Mouse (Mus musculus) hindbrain, embryonic 16.5 days (tissue): ENCODE results near the gene Myof. TPM values are rescaled to one million over a fixed set of nuclear protein-coding genes. Genes with fewer than 3 reads are reported as not detected.
A peak's percentile ranks its signal among the peaks of the same experiment; 100 is the strongest.

Experiments
- ATAC-seq: fragments of 200-750 bp; cut with Nextera tagmentation; 2 replicates; pipeline ENCODE4 v1.8.0; 2017; ENCODE audit warnings: moderate TSS enrichment, moderate library complexity
- H3K27ac ChIP-seq: fragments of 300-500 bp; sonication (generic); 2 replicates; pipeline ENCODE4 v1.5.1; 2014; ENCODE audit warnings: low read depth, mild to moderate bottlenecking, control low read depth, low read length, moderate library complexity
- H3K27me3 ChIP-seq: fragments of 300-500 bp; sonication (generic); replicated peaks from 2 replicates; pipeline ENCODE4 v1.6.1; 2014; ENCODE audit warnings: low read length; ENCODE audit not compliant: control insufficient read depth, insufficient read depth
- H3K36me3 ChIP-seq: fragments of 300-500 bp; sonication (generic); 2 replicates; pipeline ENCODE4 v1.6.1; 2014; ENCODE audit warnings: mild to moderate bottlenecking, low read length, moderate library complexity, mixed read lengths; ENCODE audit not compliant: control insufficient read depth, insufficient read depth
- H3K4me1 ChIP-seq: fragments of 300-500 bp; sonication (generic); 2 replicates; pipeline ENCODE4 v1.6.1; 2014; ENCODE audit warnings: low read depth, low read length; ENCODE audit not compliant: control insufficient read depth, insufficient read depth
- H3K4me2 ChIP-seq: fragments of 300-500 bp; sonication (generic); 2 replicates; pipeline ENCODE4 v1.6.1; 2014; ENCODE audit warnings: mild to moderate bottlenecking, low read length, control low read depth, moderate library complexity
- H3K4me3 ChIP-seq: fragments of 300-500 bp; sonication (generic); 2 replicates; pipeline ENCODE4 v1.5.1; 2014; ENCODE audit warnings: mild to moderate bottlenecking, low read length, control low read depth, moderate library complexity
- H3K9ac ChIP-seq: fragments of 300-500 bp; sonication (generic); 2 replicates; pipeline ENCODE4 v1.6.1; 2014; ENCODE audit warnings: low read depth, mild to moderate bottlenecking, control low read depth, low read length, moderate library complexity
- H3K9me3 ChIP-seq: fragments of 300-500 bp; sonication (generic); 2 replicates; pipeline ENCODE4 v1.6.1; 2014; ENCODE audit warnings: mild to moderate bottlenecking, low read length, moderate library complexity; ENCODE audit not compliant: control insufficient read depth
- WGBS: fragments of 180-500 bp; shearing (Covaris S2); extraction: QIAGEN DNeasy Blood & Tissue Kit; methylation state at CpG from one replicate; pipeline ENCODE4 v1.1.7; 2014; 5-methylcytosine and 5-hydroxymethylcytosine counted together
- polyA plus RNA-seq: library from polyadenylated mRNA; unstranded; fragments of >200 nt; fragmentation: Nextera tagmentation; extraction: Ambion mirVana; gene quantifications from 2 replicates; pipeline ENCODE4 v1.2.1, GENCODE M21; 2015

Myof gene
- polyA plus RNA-seq, 1 experiment from 2014 or later, result 1.6 TPM

- Histone ChIP-seq H3K27me3 (no peaks in the 10 kb centered on the region), H3K4me2 (no peak overlapping the region)
- 67% methylated on average over 5 of the region's 5 CpGs for WGBS
Observed at GRCm38 (mm10) chr19:37970004-37970403, 73.4 kb downstream of the Myof start.

DNA sequence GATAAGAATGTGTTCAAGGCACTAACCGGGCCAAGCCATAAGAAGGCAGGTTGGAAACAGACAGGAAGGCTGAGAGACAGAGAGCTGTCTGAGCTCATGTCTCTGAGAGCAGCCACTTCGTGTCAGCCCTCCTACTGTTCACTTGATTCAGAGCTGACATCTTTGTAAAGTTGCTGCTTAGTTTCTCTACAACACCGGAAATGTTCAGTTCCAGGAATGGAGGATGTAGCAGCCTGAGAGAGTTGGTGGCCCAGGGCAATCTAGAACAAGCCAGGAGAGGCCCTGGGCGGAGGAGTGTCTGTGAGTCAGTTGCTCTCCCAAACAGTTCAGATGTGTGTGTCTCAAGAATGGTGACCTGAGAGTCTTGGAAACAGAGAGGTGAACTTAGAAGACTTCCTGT, 77.5 kb downstream of the Myof start:
- Histone ChIP-seq H3K4me1 (no peaks in the 10 kb centered on the region), H3K9ac (no peak overlapping the region), H3K4me2 (no peak overlapping the region), H3K4me3 (no peak overlapping the region), H3K36me3 (no peaks in the 10 kb centered on the region), H3K27ac (no peak overlapping the region), H3K27me3 (no peaks in the 10 kb centered on the region), H3K9me3 (no peaks in the 10 kb centered on the region)
- no peak for ATAC-seq
- 76% methylated on average over 4 of the region's 4 CpGs for WGBS

More at GRCm38 (mm10) chr19:37970004-37970403, 73.4 kb downstream of the Myof start:
- H3K9me3 ChIP-seq, result no peaks in the 10 kb centered on the region
- no peaks in the 10 kb centered on the region for H3K36me3 ChIP-seq
- H3K4me3 ChIP-seq, result no peak overlapping the region
- H3K9ac ChIP-seq, result no peak overlapping the region
- ATAC-seq, result no peak
- H3K4me1 ChIP-seq, result no peaks in the 10 kb centered on the region
- no peak overlapping the region for H3K27ac ChIP-seq

GRCm38 (mm10) chr19:37963421-37963820, 80.0 kb downstream of the Myof start:
- H3K4me2 ChIP-seq, result no peak overlapping the region
- no peaks in the 10 kb centered on the region for H3K9me3 ChIP-seq
- no peaks in the 10 kb centered on the region for H3K4me1 ChIP-seq
- H3K9ac ChIP-seq, result no peak overlapping the region
- H3K27ac ChIP-seq, result no peak overlapping the region
- ATAC-seq, result no peak
- H3K36me3 ChIP-seq, result no peaks in the 10 kb centered on the region
- WGBS, result 90% methylated on average over 5 of the region's 5 CpGs
- no peak overlapping the region for H3K4me3 ChIP-seq
- no peaks in the 10 kb centered on the region for H3K27me3 ChIP-seq

- WGBS, result 98% methylated on average over 9 of the region's 9 CpGs
- H3K27ac ChIP-seq, result no peak overlapping the region
- no peaks in the 10 kb centered on the region for H3K4me1 ChIP-seq
- H3K36me3 ChIP-seq, result no peaks in the 10 kb centered on the region
- no peaks in the 10 kb centered on the region for H3K9me3 ChIP-seq
- H3K4me3 ChIP-seq, result no peak overlapping the region
- no peak overlapping the region for H3K4me2 ChIP-seq
- H3K9ac ChIP-seq, result no peak overlapping the region
- no peaks in the 10 kb centered on the region for H3K27me3 ChIP-seq
- ATAC-seq, result no peak
Observed at GRCm38 (mm10) chr19:37960791-37961190, 82.6 kb downstream of the Myof start.

DNA sequence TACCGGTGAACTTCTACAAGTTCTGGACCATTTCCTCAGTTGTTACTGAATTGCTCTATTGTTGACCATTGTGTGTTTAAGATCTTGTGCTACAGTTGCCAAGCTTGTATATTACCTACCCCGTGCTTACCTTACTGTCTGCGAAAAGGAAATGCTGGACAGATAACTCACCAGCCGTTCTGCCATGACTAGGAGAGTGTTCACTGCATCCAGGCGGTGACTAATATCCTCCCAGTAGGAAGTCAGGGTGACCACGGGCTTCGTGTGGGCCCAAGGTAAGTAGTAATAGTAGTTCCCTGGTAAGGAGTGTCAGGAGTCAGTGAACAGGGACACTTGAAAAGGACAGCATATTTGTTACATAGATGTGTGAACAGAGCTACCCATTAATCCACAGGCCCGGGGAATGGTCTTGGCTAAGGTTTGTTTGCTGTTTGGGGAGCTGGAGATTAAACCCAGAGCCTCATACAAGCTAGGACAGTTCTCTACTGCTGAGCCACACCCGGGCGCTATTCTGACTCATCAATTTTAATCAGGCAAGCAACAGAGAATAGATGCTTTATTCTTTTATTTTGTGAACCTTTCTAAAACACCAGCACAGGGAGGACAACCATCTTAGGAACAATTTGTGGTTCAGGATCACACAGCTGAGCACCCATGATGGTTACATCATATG, 83.7 kb downstream of the Myof start:
- no peak for ATAC-seq
- no peaks in the 10 kb centered on the region for H3K4me1 ChIP-seq
- H3K4me3 ChIP-seq, result no peak overlapping the region
- H3K27ac ChIP-seq, result no peak overlapping the region
- H3K36me3 ChIP-seq, result no peaks in the 10 kb centered on the region
- H3K9me3 ChIP-seq, result no peaks in the 10 kb centered on the region
- H3K4me2 ChIP-seq, result no peak overlapping the region
- 90% methylated on average over 10 of the region's 10 CpGs for WGBS
- H3K9ac ChIP-seq, result no peak overlapping the region
- H3K27me3 ChIP-seq, result no peaks in the 10 kb centered on the region

DNA sequence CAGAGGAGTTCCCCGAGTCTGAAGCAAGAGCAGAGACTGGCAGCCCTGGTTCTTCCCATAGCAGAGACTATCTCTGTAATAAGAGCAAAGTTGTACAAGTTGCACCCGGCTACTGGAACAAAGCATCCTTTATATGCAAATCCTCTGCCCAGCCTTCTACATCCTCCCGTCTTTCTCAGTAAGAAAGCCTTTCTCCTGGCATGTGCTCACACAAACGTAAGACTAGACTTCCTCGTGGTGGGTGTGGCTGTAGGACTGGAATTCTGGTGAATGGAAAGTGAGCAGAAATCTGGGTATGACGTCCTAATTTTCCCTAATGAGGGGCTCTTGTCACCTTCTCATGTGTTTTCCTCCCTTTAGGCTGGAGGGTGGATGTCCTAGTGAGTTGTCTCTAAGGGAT, 84.3 kb downstream of the Myof start:
- no peaks in the 10 kb centered on the region for H3K9me3 ChIP-seq
- H3K4me1 ChIP-seq, result no peaks in the 10 kb centered on the region
- H3K27ac ChIP-seq, result no peak overlapping the region
- H3K4me3 ChIP-seq, result no peak overlapping the region
- H3K9ac ChIP-seq, result no peak overlapping the region
- H3K4me2 ChIP-seq, result no peak overlapping the region
- H3K36me3 ChIP-seq, result no peaks in the 10 kb centered on the region
- ATAC-seq, result no peak
- 48% methylated on average over 6 of the region's 6 CpGs for WGBS
- no peaks in the 10 kb centered on the region for H3K27me3 ChIP-seq

- no peak for ATAC-seq
- H3K4me1 ChIP-seq, result no peaks in the 10 kb centered on the region
- no peaks in the 10 kb centered on the region for H3K9me3 ChIP-seq
- no peaks in the 10 kb centered on the region for H3K27me3 ChIP-seq
- no peak overlapping the region for H3K27ac ChIP-seq
- 81% methylated on average over 7 of the region's 7 CpGs for WGBS
- H3K4me3 ChIP-seq, result no peak overlapping the region
- no peaks in the 10 kb centered on the region for H3K36me3 ChIP-seq
- no peak overlapping the region for H3K9ac ChIP-seq
- no peak overlapping the region for H3K4me2 ChIP-seq
Observed at GRCm38 (mm10) chr19:37957256-37957655, 86.1 kb downstream of the Myof start.

DNA sequence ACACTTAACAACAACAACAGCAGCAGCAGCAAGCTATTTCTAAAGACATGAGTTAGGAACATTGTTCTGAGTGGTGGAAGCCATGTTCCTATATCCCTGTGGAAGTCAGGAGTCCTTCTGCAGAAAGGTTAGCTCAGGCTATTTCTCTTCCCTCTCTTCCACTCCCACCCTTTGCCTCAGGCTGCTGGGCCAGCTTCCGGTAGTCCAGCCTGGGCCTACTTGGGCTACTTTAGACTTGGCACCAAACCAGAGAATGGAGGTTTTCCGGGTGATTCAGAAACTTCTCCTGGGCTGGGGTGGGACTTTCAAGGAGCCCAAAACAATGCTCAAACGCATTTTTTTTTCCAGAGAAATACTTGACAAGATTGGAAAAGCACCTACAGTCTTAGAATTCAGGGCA, 87.4 kb downstream of the Myof start:
- 86% methylated on average over 3 of the region's 3 CpGs for WGBS
- ATAC-seq, result no peak
- Histone ChIP-seq H3K27ac (no peak overlapping the region), H3K4me1 (no peaks in the 10 kb centered on the region), H3K4me3 (no peak overlapping the region), H3K36me3 (no peaks in the 10 kb centered on the region), H3K27me3 (no peaks in the 10 kb centered on the region), H3K9ac (no peak overlapping the region), H3K9me3 (no peaks in the 10 kb centered on the region), H3K4me2 (no peak overlapping the region)

DNA sequence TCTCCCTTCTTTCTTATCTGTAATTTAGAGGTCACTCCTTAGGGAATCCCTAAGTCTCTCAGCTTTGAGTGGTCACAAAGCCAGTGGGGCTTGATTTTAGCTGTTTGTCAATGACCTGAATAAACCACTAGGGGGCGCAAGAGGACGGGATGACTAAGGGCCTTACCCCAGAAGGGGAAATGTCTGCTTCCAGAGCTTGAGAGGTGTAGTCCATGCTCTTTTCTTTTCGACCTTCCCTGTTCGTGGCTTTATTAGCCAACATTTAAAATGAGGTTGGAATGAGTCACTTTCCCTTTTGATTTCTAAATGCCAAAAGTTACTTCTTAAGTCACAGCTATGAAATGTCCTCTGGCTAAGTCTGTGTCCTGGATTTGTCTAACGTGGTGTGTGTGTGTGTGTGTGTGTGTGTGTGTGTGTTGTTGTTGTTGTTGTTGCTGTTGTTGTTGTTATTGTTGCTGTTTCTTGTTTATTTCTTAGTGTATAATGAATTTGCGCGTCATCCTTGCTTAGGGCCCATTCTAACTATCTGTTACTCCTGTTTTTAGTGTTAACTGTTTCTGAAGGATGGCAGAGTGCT, 87.9 kb downstream of the Myof start:
- Histone ChIP-seq H3K9me3 (no peaks in the 10 kb centered on the region), H3K9ac (no peak overlapping the region), H3K27me3 (no peaks in the 10 kb centered on the region), H3K36me3 (no peaks in the 10 kb centered on the region), H3K4me3 (no peak overlapping the region), H3K27ac (no peak overlapping the region), H3K4me2 (no peak overlapping the region), H3K4me1 (no peaks in the 10 kb centered on the region)
- peak; percentile 86 for ATAC-seq
- WGBS, result 40% methylated on average over 7 of the region's 7 CpGs
